In genomic region chr9:29761511-29761910, GRCm38 (mm10) we compare ENCODE assay signal across 21 mouse cellular contexts.
DNase-seq lines count a peak whose midpoint lies in the region; ATAC-seq and TF ChIP-seq lines count a peak whose summit lies in the region.
"Had no signal": no experiment of that assay in that cellular context is flagged by ENCODE, and none has a peak within 500 bp of the region (broad histone marks: within the 10 kb centered on the region; RNA-seq: fewer than 3 reads in every experiment).

No protein-coding gene starts in this region.

- peaks cover 25% of the 10 kb centered on the region for H3K4me1 ChIP-seq in hindbrain, postnatal 0 days (ENCODE audit: insufficient read depth, low read length)
- peaks cover 6% of the 10 kb centered on the region for H3K4me1 ChIP-seq in hindbrain, embryonic 14.5 days (replicated peaks; ENCODE audit: control insufficient read depth, insufficient read depth, low read length)
- H3K4me1 ChIP-seq in midbrain, embryonic 16.5 days (ENCODE audit: control insufficient read depth, insufficient read depth, low read length), result peaks cover 12% of the 10 kb centered on the region
- peaks cover 16% of the 10 kb centered on the region for H3K4me1 ChIP-seq in midbrain, embryonic 14.5 days (ENCODE audit: control insufficient read depth, insufficient read depth, low read length)
- H3K4me1 ChIP-seq in midbrain, postnatal 0 days (ENCODE audit: insufficient read depth, low read length), result peaks cover 12% of the 10 kb centered on the region; the same call in 1 of the 2 replicates
- H3K4me1 ChIP-seq: heart, embryonic 15.5 days had no signal

- H3K36me3 ChIP-seq in hindbrain, postnatal 0 days (ENCODE audit: insufficient read depth, low read length), result no peaks in the 10 kb centered on the region
- H3K36me3 ChIP-seq in hindbrain, embryonic 14.5 days (replicated peaks; ENCODE audit: control insufficient read depth, insufficient read depth), result no peaks in the 10 kb centered on the region
- H3K36me3 ChIP-seq in midbrain, embryonic 16.5 days (ENCODE audit: control insufficient read depth, insufficient read depth, low read length), result no peaks in the 10 kb centered on the region
- H3K36me3 ChIP-seq in midbrain, embryonic 14.5 days (ENCODE audit: control insufficient read depth, insufficient read depth, low read length), result no peaks in the 10 kb centered on the region
- no peaks in the 10 kb centered on the region for H3K36me3 ChIP-seq in midbrain, postnatal 0 days (ENCODE audit: insufficient read depth, low read length)
- H3K36me3 ChIP-seq: embryonic facial prominence, embryonic 12.5 days; heart, embryonic 15.5 days had no signal

- H3K4me3 ChIP-seq in hindbrain, postnatal 0 days (ENCODE audit: low read length), result no peak overlapping the region
- H3K4me3 ChIP-seq in hindbrain, embryonic 14.5 days (replicated peaks; ENCODE audit: low read length), result no peak overlapping the region
- H3K4me3 ChIP-seq in midbrain, embryonic 16.5 days (ENCODE audit: low read depth, low read length), result no peak overlapping the region
- no peak overlapping the region for H3K4me3 ChIP-seq in midbrain, embryonic 14.5 days (replicated peaks; ENCODE audit: low read depth, low read length)
- no peak overlapping the region for H3K4me3 ChIP-seq in midbrain, postnatal 0 days (ENCODE audit: low read depth, low read length)
- H3K4me3 ChIP-seq: embryonic facial prominence, embryonic 12.5 days; heart, adult 2 months; heart, embryonic 15.5 days had no signal

- no peak for TF ChIP-seq CTCF in hindbrain, postnatal 0 days (IDR thresholded peaks at IDR 0.05; ENCODE audit: low read depth)
- TF ChIP-seq CTCF in midbrain, postnatal 0 days (IDR thresholded peaks at IDR 0.05), result no peak

- no peaks in the 10 kb centered on the region for H3K9me3 ChIP-seq in hindbrain, postnatal 0 days (ENCODE audit: low read length)
- no peaks in the 10 kb centered on the region for H3K9me3 ChIP-seq in hindbrain, embryonic 14.5 days (ENCODE audit: control insufficient read depth, low read length)
- H3K9me3 ChIP-seq in midbrain, embryonic 16.5 days (replicated peaks; ENCODE audit: control insufficient read depth, low read length, poor library complexity, severe bottlenecking), result no peaks in the 10 kb centered on the region
- H3K9me3 ChIP-seq in midbrain, embryonic 14.5 days (ENCODE audit: control insufficient read depth, low read length), result no peaks in the 10 kb centered on the region
- no peaks in the 10 kb centered on the region for H3K9me3 ChIP-seq in midbrain, postnatal 0 days (ENCODE audit: low read length)
- H3K9me3 ChIP-seq: embryonic facial prominence, embryonic 12.5 days; heart, embryonic 15.5 days had no signal

- ATAC-seq in hindbrain, postnatal 0 days, result peak; percentile 56; the same call in 1 of the 2 replicates
- ATAC-seq in hindbrain, embryonic 14.5 days (ENCODE audit: low FRiP score), result no peak
- ATAC-seq in midbrain, embryonic 16.5 days, result 0 out of 2 replicates have a peak, but pooled peaks have one; percentile 25
- ATAC-seq in midbrain, embryonic 14.5 days (ENCODE audit: low FRiP score, low TSS enrichment), result no peak
- no peak for ATAC-seq in midbrain, postnatal 0 days (ENCODE audit: low FRiP score)
- ATAC-seq in activated CD4-positive, CD25-positive, alpha-beta regulatory T cell, adult 4 months, result no peak
- ATAC-seq: forebrain, embryonic 16.5 days had no signal

- DNase-seq in heart, adult 11 months, result peak; percentile 57
- DNase-seq in heart, adult 18-20 months, result no peak
- DNase-seq in hindbrain, postnatal 0 days (ENCODE audit: low spot score), result no peak
- no peak for DNase-seq in hindbrain, embryonic 14.5 days (ENCODE audit: low spot score)
- no peak for DNase-seq in midbrain, embryonic 14.5 days
- DNase-seq in midbrain, postnatal 0 days (ENCODE audit: low spot score), result no peak
- DNase-seq: adrenal gland, adult 8-10 months; adrenal gland, postnatal 36 days; cerebellum, adult 11 months; cerebellum, adult 8-10 months; cerebellum, postnatal 14 days; gastrocnemius, postnatal 36 days; heart, adult 2 months; heart, postnatal 14 days; kidney, adult 11 months had no signal

- H3K9ac ChIP-seq in hindbrain, postnatal 0 days (replicated peaks; ENCODE audit: low read length), result no peak overlapping the region
- H3K9ac ChIP-seq in hindbrain, embryonic 14.5 days, result no peak overlapping the region
- no peak overlapping the region for H3K9ac ChIP-seq in midbrain, embryonic 16.5 days (ENCODE audit: low read depth, low read length)
- H3K9ac ChIP-seq in midbrain, embryonic 14.5 days (replicated peaks; ENCODE audit: low read length), result no peak overlapping the region
- no peak overlapping the region for H3K9ac ChIP-seq in midbrain, postnatal 0 days (replicated peaks; ENCODE audit: low read length, poor library complexity, severe bottlenecking)
- H3K9ac ChIP-seq: embryonic facial prominence, embryonic 12.5 days; heart, embryonic 15.5 days had no signal

- no peak overlapping the region for H3K4me2 ChIP-seq in hindbrain, postnatal 0 days (ENCODE audit: low read depth, low read length)
- no peak overlapping the region for H3K4me2 ChIP-seq in hindbrain, embryonic 14.5 days (replicated peaks)
- no peak overlapping the region for H3K4me2 ChIP-seq in midbrain, embryonic 16.5 days (ENCODE audit: low read length)
- no peak overlapping the region for H3K4me2 ChIP-seq in midbrain, embryonic 14.5 days (ENCODE audit: low read length)
- H3K4me2 ChIP-seq in midbrain, postnatal 0 days (ENCODE audit: low read depth, low read length, poor library complexity, severe bottlenecking), result no peak overlapping the region
- H3K4me2 ChIP-seq: embryonic facial prominence, embryonic 12.5 days; heart, embryonic 11.5 days; heart, embryonic 15.5 days had no signal

- peak overlapping the region; percentile 36; the same call in 1 of the 2 replicates for H3K27ac ChIP-seq in hindbrain, postnatal 0 days
- H3K27ac ChIP-seq in hindbrain, embryonic 14.5 days, result no peak overlapping the region
- H3K27ac ChIP-seq in midbrain, embryonic 16.5 days (ENCODE audit: low read length), result no peak overlapping the region
- H3K27ac ChIP-seq in midbrain, embryonic 14.5 days (replicated peaks; ENCODE audit: low read depth, low read length), result no peak overlapping the region
- 0 out of 2 replicates have a peak overlapping the region, but pooled peaks have one; percentile 7 for H3K27ac ChIP-seq in midbrain, postnatal 0 days (ENCODE audit: low read depth, low read length)
- H3K27ac ChIP-seq: embryonic facial prominence, embryonic 12.5 days; heart, adult 2 months; heart, embryonic 15.5 days had no signal

- no peaks in the 10 kb centered on the region for H3K27me3 ChIP-seq in hindbrain, postnatal 0 days (ENCODE audit: insufficient read depth, low read length)
- no peaks in the 10 kb centered on the region for H3K27me3 ChIP-seq in hindbrain, embryonic 14.5 days (ENCODE audit: control insufficient read depth, insufficient read depth, low read length)
- no peaks in the 10 kb centered on the region for H3K27me3 ChIP-seq in midbrain, embryonic 16.5 days (ENCODE audit: control insufficient read depth, insufficient read depth, low read depth, low read length)
- no peaks in the 10 kb centered on the region for H3K27me3 ChIP-seq in midbrain, embryonic 14.5 days (ENCODE audit: control insufficient read depth, insufficient read depth, low read length)
- no peaks in the 10 kb centered on the region for H3K27me3 ChIP-seq in midbrain, postnatal 0 days (ENCODE audit: insufficient read depth, low read length)
- H3K27me3 ChIP-seq: embryonic facial prominence, embryonic 12.5 days; heart, embryonic 15.5 days had no signal

- 60% methylated on average over 5 of the region's 5 CpGs for WGBS in hindbrain, postnatal 0 days
- WGBS in hindbrain, embryonic 14.5 days, result 74% methylated on average over 5 of the region's 5 CpGs
- WGBS in midbrain, embryonic 16.5 days, result 60% methylated on average over 5 of the region's 5 CpGs
- WGBS in midbrain, embryonic 14.5 days, result 78% methylated on average over 5 of the region's 5 CpGs
- 67% methylated on average over 5 of the region's 5 CpGs for WGBS in midbrain, postnatal 0 days

Comparison
In these comparisons a context has a peak if more than half of its experiments do, and no peak if none do; other contexts are left out.
1. ATAC-seq: peak in hindbrain, postnatal 0 days (single experiment) and midbrain, embryonic 16.5 days (single experiment); none in hindbrain, embryonic 14.5 days (single experiment), midbrain, embryonic 14.5 days (single experiment), midbrain, postnatal 0 days (single experiment) and activated CD4-positive, CD25-positive, alpha-beta regulatory T cell, adult 4 months (single experiment).
2. H3K27ac ChIP-seq: peak in hindbrain, postnatal 0 days (single experiment) and midbrain, postnatal 0 days (single experiment); none in hindbrain, embryonic 14.5 days (single experiment), midbrain, embryonic 16.5 days (single experiment) and midbrain, embryonic 14.5 days (single experiment).